Mouse (Mus musculus) midbrain, embryonic 12.5 days (tissue): Measurements from ENCODE around the gene Shank2. TPM values are rescaled to one million over a fixed set of nuclear protein-coding genes. Genes with fewer than 3 reads are reported as not detected.
A peak's percentile ranks its signal among the peaks of the same experiment; 100 is the strongest.

Experiments used
- ATAC-seq: fragments of 200-750 bp; cut with Nextera tagmentation; 2 replicates; pipeline ENCODE4 v1.8.0; 2017; ENCODE audit warnings: low read depth, moderate TSS enrichment, moderate library complexity; ENCODE audit not compliant: low FRiP score
- H3K27ac ChIP-seq: fragments of 300-500 bp; sonication (generic); replicated peaks from 2 replicates; pipeline ENCODE4 v1.5.1; 2016; ENCODE audit warnings: mild to moderate bottlenecking
- H3K27me3 ChIP-seq: fragments of 300-500 bp; sonication (generic); 2 replicates; pipeline ENCODE4 v1.6.1; 2016; ENCODE audit warnings: mild to moderate bottlenecking
- H3K36me3 ChIP-seq: fragments of 300-500 bp; sonication (generic); 2 replicates; pipeline ENCODE4 v1.6.1; 2016
- H3K4me1 ChIP-seq: fragments of 300-500 bp; sonication (generic); 2 replicates; pipeline ENCODE4 v1.6.1; 2016
- H3K4me2 ChIP-seq: fragments of 300-500 bp; sonication (generic); replicated peaks from 2 replicates; pipeline ENCODE4 v1.6.1; 2016; ENCODE audit warnings: mild to moderate bottlenecking, moderate library complexity
- H3K4me3 ChIP-seq: fragments of 300-500 bp; sonication (generic); 2 replicates; pipeline ENCODE4 v1.5.1; 2016; ENCODE audit warnings: mild to moderate bottlenecking
- H3K9ac ChIP-seq: fragments of 300-500 bp; sonication (generic); replicated peaks from 2 replicates; pipeline ENCODE4 v1.6.1; 2016; ENCODE audit warnings: mild to moderate bottlenecking, moderate library complexity
- H3K9me3 ChIP-seq: fragments of 300-500 bp; sonication (generic); 2 replicates; pipeline ENCODE4 v1.6.1; 2016; ENCODE audit warnings: mild to moderate bottlenecking
- WGBS: fragments of 180-500 bp; shearing (Covaris S2); methylation state at CpG from one replicate; pipeline ENCODE4 v1.1.7; 2016; 5-methylcytosine and 5-hydroxymethylcytosine counted together
- polyA plus RNA-seq: library from polyadenylated mRNA; unstranded; fragments of >200 nt; fragmentation: Nextera tagmentation; extraction: Ambion mirVana; gene quantifications from 2 replicates; pipeline ENCODE4 v1.2.1, GENCODE M21; 2016

Gene Shank2
- polyA plus RNA-seq, 1 experiment from 2014 or later, result 2.8 TPM

DNA sequence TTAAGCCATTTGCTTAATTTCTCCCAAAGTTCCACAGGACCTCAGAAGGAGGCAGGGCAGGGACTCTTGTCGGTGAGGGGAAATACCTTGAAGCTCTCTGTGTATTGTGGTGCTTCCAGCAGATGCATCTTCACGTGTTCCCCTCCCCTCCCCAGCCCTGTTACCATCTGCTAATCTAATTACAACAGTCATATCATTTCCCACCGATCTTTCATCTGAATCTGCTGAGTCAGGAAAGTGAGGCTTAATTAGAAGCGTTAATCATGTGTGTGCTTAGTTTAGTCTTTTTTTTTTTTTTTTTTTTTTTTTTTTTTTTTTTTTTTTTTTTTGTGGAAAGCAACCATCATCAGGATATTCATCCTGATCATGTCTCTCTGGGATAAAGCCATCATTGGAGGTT is 256.6 kb downstream of the Shank2 start:
- 74% methylated on average over 4 of the region's 4 CpGs for WGBS
- H3K9me3 ChIP-seq, result no peaks in the 10 kb centered on the region
- peaks cover 9% of the 10 kb centered on the region for H3K4me1 ChIP-seq
- no peak overlapping the region for H3K27ac ChIP-seq
- no peak overlapping the region for H3K9ac ChIP-seq
- H3K27me3 ChIP-seq, result no peaks in the 10 kb centered on the region
- H3K4me2 ChIP-seq, result no peak overlapping the region
- no peak overlapping the region for H3K4me3 ChIP-seq
- no peak for ATAC-seq
- no peaks in the 10 kb centered on the region for H3K36me3 ChIP-seq

DNA sequence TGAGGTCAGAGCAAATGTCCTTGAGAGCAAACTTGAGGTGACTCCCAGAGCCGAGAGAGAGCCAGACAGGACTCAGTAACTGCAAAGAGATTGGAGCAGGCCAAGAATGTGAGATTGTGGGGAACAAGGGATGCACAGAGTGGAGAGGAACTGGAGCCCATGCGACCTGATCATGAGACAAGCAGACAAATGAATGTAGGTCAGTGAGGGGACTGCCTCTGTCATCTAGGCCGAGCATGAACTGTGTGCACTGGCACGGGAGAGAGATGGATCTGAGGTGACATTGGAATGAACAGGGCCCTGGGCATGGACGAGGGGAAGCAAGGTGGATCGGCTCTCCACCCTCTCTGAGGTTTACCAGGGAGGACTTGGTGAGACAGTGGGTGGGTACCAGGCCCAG is 260.9 kb downstream of the Shank2 start:
- Histone ChIP-seq H3K4me2 (no peak overlapping the region), H3K27ac (no peak overlapping the region), H3K36me3 (no peaks in the 10 kb centered on the region), H3K4me1 (no peaks in the 10 kb centered on the region), H3K9ac (no peak overlapping the region), H3K27me3 (0 out of 2 replicates have a peak, but pooled peaks cover 2% of the 10 kb centered on the region), H3K4me3 (no peak overlapping the region), H3K9me3 (no peaks in the 10 kb centered on the region)
- WGBS, result 77% methylated on average over 6 of the region's 6 CpGs
- ATAC-seq, result no peak

DNA sequence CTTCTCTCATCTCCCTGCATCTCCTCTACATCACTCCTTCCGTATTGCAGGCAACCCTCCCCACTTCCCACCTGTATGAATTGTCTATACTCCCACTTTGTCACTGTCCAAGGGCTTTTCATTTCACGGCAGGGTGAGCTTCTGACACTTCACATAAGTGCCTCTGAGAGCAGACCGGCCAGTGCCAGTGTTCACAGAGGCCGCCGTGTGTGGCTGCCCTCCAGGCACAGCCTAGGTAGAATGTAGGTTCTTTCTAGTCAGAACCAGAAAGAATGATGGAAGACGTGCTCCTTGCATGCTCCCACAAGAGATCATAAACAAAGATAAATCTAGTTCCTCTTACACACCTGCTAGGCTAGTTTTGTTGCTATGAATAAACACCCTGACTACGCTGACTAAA is 265.0 kb downstream of the Shank2 start:
- 0 out of 2 replicates have a peak, but pooled peaks cover 3% of the 10 kb centered on the region for H3K27me3 ChIP-seq
- no peak overlapping the region for H3K9ac ChIP-seq
- no peak overlapping the region for H3K27ac ChIP-seq
- WGBS, result 79% methylated on average over 7 of the region's 7 CpGs
- H3K36me3 ChIP-seq, result no peaks in the 10 kb centered on the region
- H3K9me3 ChIP-seq, result no peaks in the 10 kb centered on the region
- no peak for ATAC-seq
- no peak overlapping the region for H3K4me3 ChIP-seq
- H3K4me2 ChIP-seq, result no peak overlapping the region
- H3K4me1 ChIP-seq, result no peaks in the 10 kb centered on the region

DNA sequence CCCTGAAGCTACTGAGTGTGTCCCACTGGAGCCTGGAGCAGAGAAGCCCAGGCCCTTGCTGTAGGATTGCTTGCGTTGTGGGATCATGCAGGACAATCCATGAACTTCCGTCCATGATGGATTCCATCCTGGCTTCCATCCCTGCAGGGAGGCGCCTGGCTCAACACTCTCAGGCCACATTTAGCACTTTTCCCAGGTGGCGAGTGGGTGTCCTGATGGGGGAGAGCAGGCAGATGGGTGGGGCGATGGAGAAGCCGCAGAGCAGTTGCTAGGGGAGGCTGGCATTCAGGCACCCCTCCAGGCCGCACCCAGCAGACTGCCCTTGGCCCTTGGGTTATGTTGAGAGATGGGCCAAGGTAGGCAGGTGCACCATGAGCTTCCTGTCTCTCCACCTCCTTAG is 266.6 kb downstream of the Shank2 start:
- no peak overlapping the region for H3K4me3 ChIP-seq
- H3K27me3 ChIP-seq, result 0 out of 2 replicates have a peak, but pooled peaks cover 3% of the 10 kb centered on the region
- no peaks in the 10 kb centered on the region for H3K4me1 ChIP-seq
- no peak overlapping the region for H3K9ac ChIP-seq
- no peak overlapping the region for H3K4me2 ChIP-seq
- no peak overlapping the region for H3K27ac ChIP-seq
- H3K36me3 ChIP-seq, result no peaks in the 10 kb centered on the region
- WGBS, result 86% methylated on average over 7 of the region's 7 CpGs
- no peaks in the 10 kb centered on the region for H3K9me3 ChIP-seq
- ATAC-seq, result no peak

DNA sequence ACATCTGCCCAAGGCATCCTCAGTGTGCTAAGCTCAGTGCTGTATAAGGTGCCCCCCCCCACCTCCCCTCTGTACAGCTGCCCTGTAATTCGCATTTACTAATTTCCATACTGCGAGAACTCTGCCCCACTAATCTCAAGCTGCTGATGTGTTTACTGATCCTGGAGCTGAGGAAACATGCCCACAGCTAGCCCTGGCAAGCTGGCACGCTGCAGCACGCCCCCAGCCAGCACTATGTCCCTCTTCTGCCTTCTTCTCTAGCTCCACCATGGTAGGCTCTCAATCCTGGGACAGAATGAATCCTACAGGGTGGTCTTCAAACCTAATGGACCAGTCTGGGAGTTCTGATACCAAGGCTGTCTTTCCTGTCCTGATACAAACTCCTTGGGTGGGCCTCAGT is 267.1 kb downstream of the Shank2 start:
- Histone ChIP-seq H3K4me3 (no peak overlapping the region), H3K9me3 (no peaks in the 10 kb centered on the region), H3K9ac (no peak overlapping the region), H3K4me1 (no peaks in the 10 kb centered on the region), H3K27ac (no peak overlapping the region), H3K36me3 (no peaks in the 10 kb centered on the region), H3K27me3 (0 out of 2 replicates have a peak, but pooled peaks cover 3% of the 10 kb centered on the region), H3K4me2 (no peak overlapping the region)
- WGBS, result 77% methylated on average over 4 of the region's 4 CpGs
- no peak for ATAC-seq

DNA sequence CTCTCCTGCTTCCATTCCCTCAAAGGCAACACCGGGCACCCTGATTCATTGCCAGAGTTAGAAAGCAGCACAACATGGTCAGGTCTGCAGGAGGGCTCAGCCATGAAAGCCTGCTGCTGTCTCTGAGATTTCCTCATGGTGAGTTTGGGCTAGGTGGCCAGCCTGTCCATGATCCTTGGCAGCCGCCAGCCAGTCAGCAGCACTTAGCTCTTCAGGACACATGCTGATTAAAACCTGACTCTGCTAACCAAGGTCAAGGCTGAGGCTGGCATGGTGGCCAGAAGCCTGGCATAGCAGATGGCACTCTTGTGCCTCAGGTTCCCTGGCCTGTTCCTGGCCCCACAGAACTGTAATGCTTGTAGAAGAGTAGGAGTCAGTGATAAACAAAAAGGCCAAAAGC is 269.3 kb downstream of the Shank2 start:
- no peaks in the 10 kb centered on the region for H3K9me3 ChIP-seq
- no peak overlapping the region for H3K4me3 ChIP-seq
- H3K27ac ChIP-seq, result no peak overlapping the region
- no peak for ATAC-seq
- H3K9ac ChIP-seq, result no peak overlapping the region
- no peaks in the 10 kb centered on the region for H3K36me3 ChIP-seq
- 0 out of 2 replicates have a peak, but pooled peaks cover 3% of the 10 kb centered on the region for H3K27me3 ChIP-seq
- no peak overlapping the region for H3K4me2 ChIP-seq
- WGBS, result 92% methylated on average over 2 of the region's 2 CpGs
- H3K4me1 ChIP-seq, result no peaks in the 10 kb centered on the region

DNA sequence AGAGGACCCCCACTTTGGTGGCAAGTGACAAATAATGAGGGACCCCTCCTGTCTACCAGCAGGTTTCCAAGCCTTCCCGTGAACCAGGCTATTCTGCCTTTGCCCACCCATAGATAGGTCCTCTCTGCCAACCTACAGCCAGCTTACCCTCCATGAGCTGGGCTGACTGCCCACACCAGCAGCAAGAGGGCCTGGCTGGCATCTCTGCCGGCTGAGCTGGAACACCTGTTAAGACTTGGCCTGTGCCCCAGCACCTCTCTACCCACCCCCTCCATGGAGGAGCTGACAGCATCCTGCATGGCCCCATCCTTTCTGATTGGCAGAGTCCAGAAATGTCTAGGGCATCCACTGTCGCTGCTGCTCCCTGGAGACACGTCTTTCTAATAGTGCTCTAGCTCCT is 277.0 kb downstream of the Shank2 start:
- no peaks in the 10 kb centered on the region for H3K36me3 ChIP-seq
- H3K4me1 ChIP-seq, result peaks cover 7% of the 10 kb centered on the region
- no peak overlapping the region for H3K4me3 ChIP-seq
- H3K9me3 ChIP-seq, result no peaks in the 10 kb centered on the region
- WGBS, result 84% methylated on average over 4 of the region's 4 CpGs
- H3K27me3 ChIP-seq, result no peaks in the 10 kb centered on the region
- no peak overlapping the region for H3K27ac ChIP-seq
- no peak overlapping the region for H3K9ac ChIP-seq
- no peak for ATAC-seq
- no peak overlapping the region for H3K4me2 ChIP-seq

DNA sequence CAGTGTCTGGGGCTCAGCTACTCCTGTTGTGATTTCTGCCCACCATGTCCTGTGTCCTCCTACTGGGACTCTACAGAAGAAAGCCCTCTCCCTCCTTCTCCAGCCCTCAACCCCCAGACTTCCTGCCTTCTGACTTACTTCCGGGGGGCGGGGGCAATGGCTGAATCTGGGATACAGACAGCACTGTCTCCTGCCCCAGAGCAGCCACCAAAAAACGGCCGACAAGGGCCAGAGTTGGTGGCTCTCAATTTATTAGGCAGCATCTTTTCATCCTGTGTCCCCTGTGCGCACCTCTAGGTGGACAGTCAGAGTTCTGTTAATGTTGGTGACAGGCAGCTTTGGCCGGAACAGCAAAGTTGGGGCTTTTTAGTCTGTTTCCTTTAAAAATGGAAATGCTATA is 282.0 kb downstream of the Shank2 start:
- Histone ChIP-seq H3K27me3 (no peaks in the 10 kb centered on the region), H3K4me2 (peak overlapping the region; percentile 86), H3K9me3 (no peaks in the 10 kb centered on the region), H3K27ac (peak overlapping the region; percentile 94), H3K4me1 (peaks cover 42% of the 10 kb centered on the region), H3K36me3 (no peaks in the 10 kb centered on the region), H3K9ac (peak overlapping the region; percentile 83), H3K4me3 (peak overlapping the region; percentile 64)
- ATAC-seq, result peak; percentile 45
- WGBS, result 3% methylated on average over 6 of the region's 6 CpGs

DNA sequence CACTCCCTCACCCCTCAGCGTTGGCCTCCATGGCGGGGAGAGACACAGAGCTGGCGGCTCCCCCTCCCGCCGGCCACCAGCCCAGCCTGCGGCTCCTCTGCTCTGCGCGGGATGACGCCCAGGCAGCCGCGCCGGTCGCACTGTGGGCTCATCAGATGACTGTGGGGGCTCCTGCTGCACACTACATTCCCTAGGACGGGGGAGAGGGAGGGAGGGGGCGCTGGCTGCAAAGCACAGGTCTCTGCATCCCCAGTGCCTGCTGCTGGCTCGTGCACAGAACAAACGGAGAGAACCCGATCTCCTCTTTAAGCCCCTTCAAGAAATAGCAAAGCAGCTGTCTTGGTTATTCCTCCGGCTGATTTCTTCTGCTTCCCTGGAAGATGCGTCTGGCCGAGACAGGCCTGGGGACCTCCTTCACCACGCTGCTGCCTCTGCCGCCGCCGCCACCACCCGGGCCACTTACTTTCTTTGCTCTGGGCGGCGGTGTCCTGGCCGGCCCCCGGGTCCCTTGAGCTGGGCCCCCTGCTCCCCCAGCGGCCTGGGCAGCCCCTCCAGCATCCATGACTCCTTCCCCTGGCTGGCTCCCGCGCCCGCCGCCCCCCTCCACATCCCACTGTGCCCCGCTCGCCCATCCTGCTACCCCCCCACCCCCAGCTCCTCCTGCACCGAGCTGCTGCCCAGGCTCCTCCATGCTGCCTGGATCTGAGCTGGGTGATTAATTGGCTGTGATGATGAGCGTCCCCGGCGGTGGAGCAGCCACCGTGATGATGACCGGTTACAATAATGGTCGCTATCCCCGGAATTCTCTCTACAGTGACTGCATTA is 282.7 kb downstream of the Shank2 start:
- Histone ChIP-seq H3K4me2 (peak overlapping the region; percentile 86), H3K27me3 (no peaks in the 10 kb centered on the region), H3K36me3 (no peaks in the 10 kb centered on the region), H3K27ac (peak overlapping the region; percentile 94), H3K9ac (peak overlapping the region; percentile 83), H3K9me3 (no peaks in the 10 kb centered on the region), H3K4me1 (peaks cover 44% of the 10 kb centered on the region), H3K4me3 (peak overlapping the region; percentile 64)
- under 1% methylated on average over 36 of the region's 45 CpGs for WGBS
- ATAC-seq, result peak; percentile 87

DNA sequence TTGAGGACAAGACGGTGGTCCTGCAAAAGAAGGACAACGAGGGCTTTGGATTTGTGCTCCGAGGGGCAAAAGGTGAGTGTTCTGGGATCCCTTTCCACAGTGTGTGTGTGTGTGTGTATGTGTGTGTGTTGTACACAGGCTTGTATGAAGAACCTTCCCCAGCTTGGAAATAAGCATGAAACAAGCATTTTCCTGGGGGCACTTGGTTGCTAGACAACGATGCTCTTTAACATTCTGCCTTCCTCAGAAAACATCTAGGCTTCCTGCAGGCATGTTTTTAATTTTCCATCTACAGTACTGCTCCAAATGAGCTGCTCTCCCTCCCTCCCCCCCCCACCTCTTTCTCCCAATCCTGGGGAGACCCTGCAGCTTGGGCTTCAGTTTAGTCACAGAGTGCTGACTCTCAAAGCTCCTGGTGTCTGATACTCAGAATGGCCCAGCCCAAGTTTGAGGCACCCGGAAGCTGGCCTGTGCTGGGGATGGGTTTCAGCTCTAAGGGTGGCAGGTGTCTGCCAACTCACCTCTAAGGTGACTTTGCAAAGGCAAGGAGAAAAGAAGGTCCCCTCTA is 283.4 kb downstream of the Shank2 start:
- WGBS, result 15% methylated on average over 5 of the region's 5 CpGs
- no peaks in the 10 kb centered on the region for H3K9me3 ChIP-seq
- H3K4me3 ChIP-seq, result peak overlapping the region; percentile 64
- no peaks in the 10 kb centered on the region for H3K36me3 ChIP-seq
- ATAC-seq, result peak; percentile 11; the same call in 1 of the 2 replicates
- peak overlapping the region; percentile 86 for H3K4me2 ChIP-seq
- peaks cover 44% of the 10 kb centered on the region for H3K4me1 ChIP-seq
- H3K27me3 ChIP-seq, result no peaks in the 10 kb centered on the region
- H3K9ac ChIP-seq, result peak overlapping the region; percentile 83
- peak overlapping the region; percentile 94 for H3K27ac ChIP-seq

DNA sequence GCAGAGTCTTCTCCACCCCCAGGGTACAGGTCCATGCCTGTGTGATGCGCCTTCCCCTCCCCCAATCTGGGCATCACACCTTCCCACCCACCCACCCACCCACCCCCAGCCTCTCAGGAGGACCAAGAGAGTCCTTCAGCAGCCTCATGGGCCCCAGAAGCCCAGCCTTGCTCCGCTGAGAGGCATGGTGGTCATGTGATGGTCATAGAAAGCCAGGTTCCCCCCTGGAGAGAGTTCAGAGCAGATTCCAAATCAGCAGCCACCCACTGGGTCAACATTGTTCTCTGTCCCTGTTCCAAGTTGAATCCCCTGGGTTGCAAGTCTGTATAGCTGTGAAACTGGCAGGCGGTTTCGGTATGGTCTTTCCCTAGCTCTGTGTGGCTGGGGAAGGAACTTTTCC is 284.2 kb downstream of the Shank2 start:
- 73% methylated on average over 4 of the region's 4 CpGs for WGBS
- peak overlapping the region; percentile 94; the same call in 1 of the 2 replicates for H3K27ac ChIP-seq
- peak overlapping the region; percentile 83 for H3K9ac ChIP-seq
- H3K4me2 ChIP-seq, result peak overlapping the region; percentile 86
- peaks cover 46% of the 10 kb centered on the region for H3K4me1 ChIP-seq
- no peaks in the 10 kb centered on the region for H3K27me3 ChIP-seq
- no peaks in the 10 kb centered on the region for H3K36me3 ChIP-seq
- ATAC-seq, result no peak
- no peaks in the 10 kb centered on the region for H3K9me3 ChIP-seq
- peak overlapping the region; percentile 64 for H3K4me3 ChIP-seq

DNA sequence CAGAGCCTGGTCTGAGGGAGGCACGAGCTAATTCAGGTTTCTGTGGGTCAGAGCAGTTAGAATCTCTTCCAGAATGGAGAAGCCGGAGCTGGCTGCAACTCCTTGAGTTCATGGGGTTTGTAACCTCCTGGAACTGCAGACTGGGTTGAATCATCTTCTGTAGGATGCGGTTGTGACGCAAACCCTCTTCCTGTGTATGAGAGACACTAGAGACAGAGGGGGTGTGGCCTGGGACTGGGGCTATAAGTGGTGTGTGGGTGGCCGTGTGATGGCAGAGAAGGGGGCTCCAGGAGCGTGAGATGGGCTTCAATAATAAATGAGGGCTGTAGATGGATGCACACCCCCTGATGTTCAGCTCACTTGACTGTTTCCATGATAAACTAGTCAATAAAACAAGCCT is 286.3 kb downstream of the Shank2 start:
- no peak overlapping the region for H3K27ac ChIP-seq
- no peaks in the 10 kb centered on the region for H3K27me3 ChIP-seq
- H3K9me3 ChIP-seq, result no peaks in the 10 kb centered on the region
- H3K9ac ChIP-seq, result no peak overlapping the region
- no peak for ATAC-seq
- no peaks in the 10 kb centered on the region for H3K36me3 ChIP-seq
- 73% methylated on average over 6 of the region's 6 CpGs for WGBS
- H3K4me2 ChIP-seq, result peak overlapping the region; percentile 86; the same call in 1 of the 2 replicates
- H3K4me3 ChIP-seq, result no peak overlapping the region
- H3K4me1 ChIP-seq, result peaks cover 53% of the 10 kb centered on the region
